Mouse (Mus musculus): ENCODE results near the gene Mthfd2l.

DNA sequence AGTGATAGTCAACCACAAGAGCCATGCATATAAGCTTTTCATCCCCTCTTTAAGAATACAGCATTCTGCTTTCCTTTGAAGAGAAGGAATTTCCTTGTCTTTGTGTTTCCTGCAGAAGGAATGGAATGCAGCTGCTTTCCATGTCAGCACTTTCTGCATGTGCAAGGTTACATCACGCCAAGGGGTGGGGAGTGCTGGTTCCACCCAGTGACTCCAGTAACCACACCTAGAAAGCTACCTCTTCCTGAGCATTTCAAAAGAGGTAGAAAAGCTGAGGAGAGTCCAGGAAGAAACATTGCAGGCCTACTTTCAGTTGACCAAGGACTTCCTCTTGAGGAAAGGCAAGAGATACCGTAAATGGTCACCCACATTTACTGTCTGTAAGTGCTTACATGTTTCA, 104.4 kb downstream of the Mthfd2l start:
- TF ChIP-seq EP300 (IDR thresholded peaks at IDR 0.05; ENCODE audit: low read depth) (no peak), CTCF (IDR thresholded peaks at IDR 0.05; ENCODE audit: low read depth) (no peak)

Data from liver, postnatal 0 days (tissue).